Mouse (Mus musculus) midbrain, embryonic 11.5 days (tissue): Measurements from ENCODE around the gene Mttp. TPM values are rescaled to one million over a fixed set of nuclear protein-coding genes. Genes with fewer than 3 reads are reported as not detected.

Source experiments
- polyA plus RNA-seq: library from polyadenylated mRNA; unstranded; fragments of >200 nt; fragmentation: Nextera tagmentation; extraction: Ambion mirVana; gene quantifications from 2 replicates; pipeline ENCODE4 v1.2.1, GENCODE M21; 2014

The Mttp gene
- polyA plus RNA-seq, 1 experiment from 2014 or later = 10.0 TPM

Other genes starting within 250 kb of the Mttp start
- 98.7 and 106 TPM in 2 replicates for gene Lamtor3, start 226.5 kb downstream of the Mttp start, polyA plus RNA-seq
- gene Dapp1, start 163.4 kb downstream of the Mttp start, polyA plus RNA-seq = 3.2 and 3.4 TPM in 2 replicates
- gene 1110002E22Rik, start 79.9 kb downstream of the Mttp start, polyA plus RNA-seq = 0.01 and 0.08 TPM in 2 replicates
- not detected in 2 replicates for gene Gm5105, start 77.6 kb downstream of the Mttp start, polyA plus RNA-seq
- 14.9 and 19.5 TPM in 2 replicates for gene Trmt10a, start 1.5 kb downstream of the Mttp start, polyA plus RNA-seq
- not detected in 2 replicates for gene 4930579F01Rik, start 48.9 kb upstream of the Mttp start, polyA plus RNA-seq
- 0.11 and 0.16 TPM in 2 replicates for gene Adh7, start 72.8 kb upstream of the Mttp start, polyA plus RNA-seq
- 0.23 and 0.48 TPM in 2 replicates for gene Adh1, start 116.0 kb upstream of the Mttp start, polyA plus RNA-seq
- gene Adh6a, start 168.3 kb upstream of the Mttp start, polyA plus RNA-seq = not detected in 2 replicates
- 0.33 and 0.41 TPM in 2 replicates for gene Adh6b, start 196.8 kb upstream of the Mttp start, polyA plus RNA-seq